Mouse (Mus musculus) thymus, adult 2 months (tissue): ENCODE measurements around the gene Zfp101. TPM values are rescaled to one million over a fixed set of nuclear protein-coding genes. Genes with fewer than 3 reads are reported as not detected.
A peak's percentile ranks its signal among the peaks of the same experiment; 100 is the strongest.

Experiments used
- DNase-seq: peaks from one replicate; pipeline ENCODE4 v3.0.0; 2021
- H3K27ac ChIP-seq: fragments of 200-500 bp; 2 replicates; pipeline ENCODE4 v1.5.1; 2012; ENCODE audit warnings: low read length, control low read depth; ENCODE audit not compliant: control insufficient read depth, insufficient read depth
- H3K27me3 ChIP-seq: fragments of 200-500 bp; 2 replicates; pipeline ENCODE4 v1.6.1; 2012; ENCODE audit warnings: mild to moderate bottlenecking, low read length, moderate library complexity, mixed read lengths; ENCODE audit not compliant: control insufficient read depth, insufficient read depth
- H3K36me3 ChIP-seq: fragments of 200-500 bp; 2 replicates; pipeline ENCODE4 v1.6.1; 2012; ENCODE audit warnings: mild to moderate bottlenecking, low read length, moderate library complexity; ENCODE audit not compliant: control insufficient read depth, insufficient read depth
- H3K4me1 ChIP-seq: fragments of 200-500 bp; replicated peaks from 2 replicates; pipeline ENCODE4 v1.6.1; 2012; ENCODE audit warnings: low read length; ENCODE audit not compliant: control insufficient read depth, insufficient read depth
- H3K4me3 ChIP-seq: fragments of 200-500 bp; 2 replicates; pipeline ENCODE4 v1.5.1; 2012; ENCODE audit warnings: mild to moderate bottlenecking, low read length, control low read depth, moderate library complexity; ENCODE audit not compliant: control insufficient read depth, insufficient read depth
- CTCF ChIP-seq: fragments of 200-500 bp; IDR thresholded peaks from 2 replicates; pipeline ENCODE4 v1.5.1; 2012; ENCODE audit warnings: mild to moderate bottlenecking, control low read depth, low read length, moderate library complexity, borderline replicate concordance; ENCODE audit not compliant: control insufficient read depth, poor library complexity, insufficient read depth; ENCODE audit errors: extremely low read depth
- POLR2A ChIP-seq: fragments of 200-500 bp; IDR thresholded peaks from 2 replicates; pipeline ENCODE4 v1.6.1; 2012; ENCODE audit warnings: mild to moderate bottlenecking, low read length, control low read depth, moderate library complexity; ENCODE audit not compliant: control insufficient read depth, poor library complexity, insufficient read depth; ENCODE audit errors: extremely low read depth
- WGBS: fragments of 180-500 bp; shearing (Covaris S2); methylation state at CpG from one replicate; pipeline ENCODE4 v1.1.7; 2018; 5-methylcytosine and 5-hydroxymethylcytosine counted together
- polyA plus RNA-seq: library from polyadenylated mRNA; depleted of rRNA; stranded (reverse); fragments of >200 nt; gene quantifications from 2 replicates; pipeline ENCODE4 v1.2.3, GENCODE M21; 2012; rRNA removed

The Zfp101 gene
- polyA plus RNA-seq, result 5.9 and 6.3 TPM in 2 replicates

GRCm38 (mm10) chr17:33394182-33395034, at the start of gene Zfp101:
Gene Zfp101, minus strand, starts transcription at chr17:33394641.
- under 1% methylated on average over 44 of the region's 44 CpGs for WGBS
- Histone ChIP-seq H3K4me1 (no peaks in the 10 kb centered on the region), H3K27ac (no peak within 1 kb of the TSS), H3K4me3 (peak within 1 kb of the TSS; percentile 77), H3K27me3 (no peaks in the 10 kb centered on the region), H3K36me3 (no peaks in the 10 kb centered on the region)
- peak; percentile 82 for DNase-seq
- TF ChIP-seq CTCF (no peak), POLR2A (no peak)

- TF ChIP-seq CTCF, result no peak
- no peak for TF ChIP-seq POLR2A
- no peaks in the 10 kb centered on the region for H3K36me3 ChIP-seq
- H3K4me1 ChIP-seq, result no peaks in the 10 kb centered on the region
- H3K27me3 ChIP-seq, result no peaks in the 10 kb centered on the region
- H3K4me3 ChIP-seq, result no peak overlapping the region
- DNase-seq, result no peak
- H3K27ac ChIP-seq, result no peak overlapping the region
These were observed 46.7 kb upstream of the Zfp101 start for GRCm38 (mm10) chr17:33441159-33441558.

- DNase-seq, result no peak
- 46% methylated on average over 5 of the region's 5 CpGs for WGBS
- no peak overlapping the region for H3K4me3 ChIP-seq
- H3K36me3 ChIP-seq, result no peaks in the 10 kb centered on the region
- no peak overlapping the region for H3K27ac ChIP-seq
- no peaks in the 10 kb centered on the region for H3K27me3 ChIP-seq
- no peak for TF ChIP-seq CTCF
- no peak for TF ChIP-seq POLR2A
- H3K4me1 ChIP-seq, result no peaks in the 10 kb centered on the region
These were observed 45.5 kb upstream of the Zfp101 start for GRCm38 (mm10) chr17:33439922-33440321.

GRCm38 (mm10) chr17:33439148-33439547, 44.7 kb upstream of the Zfp101 start:
- H3K4me3 ChIP-seq, result no peak overlapping the region
- no peaks in the 10 kb centered on the region for H3K4me1 ChIP-seq
- TF ChIP-seq CTCF, result no peak
- no peak for TF ChIP-seq POLR2A
- H3K36me3 ChIP-seq, result no peaks in the 10 kb centered on the region
- 79% methylated on average over 1 of the region's 1 CpGs for WGBS
- peak; percentile 85 for DNase-seq
- H3K27me3 ChIP-seq, result no peaks in the 10 kb centered on the region
- H3K27ac ChIP-seq, result no peak overlapping the region

- Histone ChIP-seq H3K27ac (no peak within 1 kb of the TSS), H3K36me3 (no peaks in the 10 kb centered on the region), H3K27me3 (no peaks in the 10 kb centered on the region), H3K4me3 (no peak within 1 kb of the TSS), H3K4me1 (no peaks in the 10 kb centered on the region)
- TF ChIP-seq CTCF, result no peak
- no peak for TF ChIP-seq POLR2A
- 95% methylated on average over 3 of the region's 3 CpGs for WGBS
- DNase-seq, result no peak
These were observed 37.8 kb upstream of the Zfp101 start, which contains the start of gene Actl9 for GRCm38 (mm10) chr17:33432019-33432946. Gene Actl9, plus strand, starts transcription at chr17:33432896.

GRCm38 (mm10) chr17:33392271-33392670, 2.2 kb downstream of the Zfp101 start:
- 98% methylated on average over 5 of the region's 5 CpGs for WGBS
- Histone ChIP-seq H3K4me3 (no peak overlapping the region), H3K27me3 (no peaks in the 10 kb centered on the region), H3K4me1 (no peaks in the 10 kb centered on the region), H3K27ac (no peak overlapping the region), H3K36me3 (no peaks in the 10 kb centered on the region)
- DNase-seq, result no peak
- TF ChIP-seq CTCF (no peak), POLR2A (no peak)
